Mouse (Mus musculus) testis, adult 10 weeks (tissue): ENCODE data around the gene Alg14. TPM values are rescaled to one million over a fixed set of nuclear protein-coding genes. Genes with fewer than 3 reads are reported as not detected.

Experiments
- polyA plus RNA-seq: library from polyadenylated mRNA; stranded (reverse); fragments of 350-450 nt; fragmentation: Illumina TruSeq; extraction: RNeasy Lipid Tissue Mini Kit (QIAGEN cat#74804); gene quantifications from one replicate; pipeline ENCODE4 v1.2.3, GENCODE M21; 2014; ENCODE audit warnings: low read depth, low replicate concordance

Alg14 gene
- polyA plus RNA-seq, result 5.9 TPM

DNA sequence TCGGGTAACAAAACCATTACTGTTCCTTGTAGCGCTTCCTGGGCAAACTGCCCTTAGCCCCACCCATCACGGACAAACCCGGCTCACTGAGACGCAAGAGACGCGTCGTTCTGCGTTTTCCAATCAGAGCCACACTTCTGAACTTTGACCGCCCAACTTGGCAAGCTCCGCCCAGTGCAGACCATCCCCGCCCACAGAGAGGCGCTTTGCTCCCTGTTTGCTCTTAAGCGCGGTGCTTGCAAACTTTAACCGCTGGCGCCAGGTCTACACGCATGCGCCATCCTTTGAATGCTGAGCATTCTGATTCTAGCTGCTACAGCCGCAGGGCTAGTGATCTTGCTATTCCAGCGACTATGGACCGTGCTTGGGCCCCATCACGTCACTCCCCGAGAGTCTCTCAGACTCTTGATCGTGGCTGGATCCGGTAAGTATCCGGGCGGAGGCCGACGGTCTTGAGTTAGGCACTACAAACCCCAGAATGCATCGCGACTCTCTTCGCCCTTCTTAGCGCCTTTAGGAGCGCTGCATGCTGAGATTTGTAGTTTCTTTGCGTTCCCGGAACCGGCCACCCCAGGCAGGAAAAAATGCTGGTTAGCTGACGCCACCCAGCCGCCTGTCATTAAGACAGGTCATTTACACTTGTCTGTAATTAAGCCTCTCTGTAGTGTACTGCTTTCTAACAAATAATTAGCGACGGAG lies at the start of gene Alg14:
Alg14 (plus strand) TSS at position 214 of the 699 bp plus-strand sequence.

DNA sequence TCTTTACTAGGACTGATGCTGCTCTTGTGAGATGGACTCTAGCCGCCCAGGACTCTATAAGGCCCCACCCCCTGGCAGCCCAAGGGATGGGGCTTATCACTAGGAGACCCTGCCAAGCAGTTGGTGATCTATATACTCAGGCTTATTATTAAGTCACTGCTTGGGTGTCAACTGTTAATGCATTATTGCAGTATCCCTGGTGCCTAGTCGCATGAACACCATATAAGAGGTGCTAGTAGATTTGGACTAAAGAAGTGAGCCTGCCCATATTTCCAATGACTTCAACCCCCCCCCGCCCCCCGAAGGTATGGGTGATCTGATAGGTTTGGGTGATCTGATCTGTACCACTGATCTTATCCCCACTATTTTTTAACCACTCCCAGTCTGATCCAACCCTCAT lies 8.6 kb upstream of the Alg14 start, which contains the start of gene Tmem56:
Tmem56 (minus strand) TSS at position 101 of the 400 bp plus-strand sequence.

Other genes starting within 250 kb of the Alg14 start
- 4.5 TPM for gene Rwdd3, start 120.1 kb upstream of the Alg14 start, polyA plus RNA-seq
- 674 TPM for gene Tmem56, start 8.7 kb upstream of the Alg14 start, polyA plus RNA-seq
- 13.4 TPM for gene Cnn3, start 134.7 kb downstream of the Alg14 start, polyA plus RNA-seq
- 4.9 TPM for gene Slc44a3, start 240.6 kb downstream of the Alg14 start, polyA plus RNA-seq